Mouse (Mus musculus) lung, embryonic 16.5 days (tissue): ENCODE results near the gene Cyp4x1. TPM values are rescaled to one million over a fixed set of nuclear protein-coding genes. Genes with fewer than 3 reads are reported as not detected.

Experiments used
- ATAC-seq: fragments of 200-750 bp; cut with Nextera tagmentation; 2 replicates; pipeline ENCODE4 v1.8.0; 2017; ENCODE audit warnings: low read depth, mild to moderate bottlenecking, moderate library complexity
- H3K27ac ChIP-seq: fragments of 300-500 bp; sonication (generic); 2 replicates; pipeline ENCODE4 v1.5.1; 2014; ENCODE audit warnings: mild to moderate bottlenecking, control low read depth, low read length
- H3K27me3 ChIP-seq: fragments of 300-500 bp; sonication (generic); 2 replicates; pipeline ENCODE4 v1.6.1; 2014; ENCODE audit warnings: low read depth, low read length, mixed read lengths; ENCODE audit not compliant: control insufficient read depth, insufficient read depth
- H3K36me3 ChIP-seq: fragments of 300-500 bp; sonication (generic); 2 replicates; pipeline ENCODE4 v1.6.1; 2014; ENCODE audit warnings: low read length; ENCODE audit not compliant: control insufficient read depth, insufficient read depth
- H3K4me1 ChIP-seq: fragments of 300-500 bp; sonication (generic); replicated peaks from 2 replicates; pipeline ENCODE4 v1.6.1; 2014; ENCODE audit warnings: low read length, mixed read lengths; ENCODE audit not compliant: control insufficient read depth, insufficient read depth
- H3K4me2 ChIP-seq: fragments of 300-500 bp; sonication (generic); 2 replicates; pipeline ENCODE4 v1.6.1; 2014; ENCODE audit warnings: low read depth, low read length, control low read depth
- H3K4me3 ChIP-seq: fragments of 300-500 bp; sonication (generic); 2 replicates; pipeline ENCODE4 v1.5.1; 2014; ENCODE audit warnings: mild to moderate bottlenecking, low read length, control low read depth
- H3K9ac ChIP-seq: fragments of 300-500 bp; sonication (generic); 2 replicates; pipeline ENCODE4 v1.6.1; 2014; ENCODE audit warnings: low read length, control low read depth
- H3K9me3 ChIP-seq: fragments of 300-500 bp; sonication (generic); 2 replicates; pipeline ENCODE4 v1.6.1; 2016; ENCODE audit warnings: low read length; ENCODE audit not compliant: control insufficient read depth
- WGBS: fragments of 180-500 bp; shearing (Covaris S2); extraction: QIAGEN DNeasy Blood & Tissue Kit; methylation state at CpG from one replicate; pipeline ENCODE4 v1.1.7; 2014; 5-methylcytosine and 5-hydroxymethylcytosine counted together
- polyA plus RNA-seq: library from polyadenylated mRNA; unstranded; fragments of >200 nt; fragmentation: Nextera tagmentation; extraction: Ambion mirVana; gene quantifications from 2 replicates; pipeline ENCODE4 v1.2.1, GENCODE M21; 2015

The Cyp4x1 gene
- polyA plus RNA-seq, 1 experiment from 2014 or later: not detected

- peak overlapping the region; percentile 64 for H3K9ac ChIP-seq
- no peaks in the 10 kb centered on the region for H3K36me3 ChIP-seq
These were observed 38.2 kb downstream of the Cyp4x1 start for GRCm38 (mm10) chr4:115095671-115096434.

GRCm38 (mm10) chr4:115094056-115094455, 40.0 kb downstream of the Cyp4x1 start:
- H3K4me3 ChIP-seq: no peak overlapping the region
- H3K36me3 ChIP-seq: no peaks in the 10 kb centered on the region
- H3K4me1 ChIP-seq: peaks cover 10% of the 10 kb centered on the region
- no peak overlapping the region for H3K27ac ChIP-seq
- H3K4me2 ChIP-seq: no peak overlapping the region
- WGBS: 82% methylated on average over 2 of the region's 2 CpGs
- H3K9me3 ChIP-seq: no peaks in the 10 kb centered on the region
- no peak for ATAC-seq
- H3K9ac ChIP-seq: no peak overlapping the region
- H3K27me3 ChIP-seq: no peaks in the 10 kb centered on the region; the same call in 1 of the 2 replicates

More at GRCm38 (mm10) chr4:115095671-115096434, 38.2 kb downstream of the Cyp4x1 start:
- Histone ChIP-seq H3K27me3 (no peaks in the 10 kb centered on the region; the same call in 1 of the 2 replicates), H3K4me1 (peaks cover 8% of the 10 kb centered on the region), H3K4me3 (peak overlapping the region; percentile 52), H3K4me2 (peak overlapping the region; percentile 77), H3K27ac (peak overlapping the region; percentile 78), H3K9me3 (no peaks in the 10 kb centered on the region)
- peak; percentile 81 for ATAC-seq
- under 1% methylated on average over 26 of the region's 31 CpGs for WGBS

DNA sequence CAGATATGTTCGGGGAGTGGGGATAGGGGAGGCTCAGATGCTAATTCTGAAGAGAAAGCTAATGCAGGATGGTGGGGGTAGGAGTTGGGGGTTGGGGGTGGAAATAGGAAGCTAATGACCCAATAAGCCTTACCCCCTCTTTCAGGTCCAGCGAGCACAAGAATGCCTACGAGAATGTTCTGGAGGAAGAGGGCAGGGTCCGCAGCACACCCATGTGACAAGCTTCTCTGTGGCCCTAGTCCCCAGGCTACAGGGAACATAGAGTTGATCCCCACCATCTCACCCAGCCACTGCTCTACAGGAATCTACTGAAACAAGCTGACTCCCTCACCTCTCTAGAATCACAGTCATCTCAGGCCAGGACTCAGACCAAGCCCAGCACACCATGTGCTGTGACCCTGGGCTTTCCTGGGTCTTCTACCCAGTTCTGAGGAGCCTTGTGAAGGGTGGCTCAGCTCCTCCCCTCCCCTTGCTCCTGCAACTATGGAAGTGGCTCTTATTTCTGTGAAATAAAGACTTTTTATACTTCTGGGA, 40.7 kb downstream of the Cyp4x1 start:
- H3K27ac ChIP-seq: no peak overlapping the region
- WGBS: 87% methylated on average over 4 of the region's 4 CpGs
- H3K9ac ChIP-seq: no peak overlapping the region
- H3K4me3 ChIP-seq: no peak overlapping the region
- no peaks in the 10 kb centered on the region for H3K9me3 ChIP-seq
- no peaks in the 10 kb centered on the region for H3K36me3 ChIP-seq
- H3K4me2 ChIP-seq: no peak overlapping the region
- ATAC-seq: no peak
- H3K4me1 ChIP-seq: peaks cover 11% of the 10 kb centered on the region
- no peaks in the 10 kb centered on the region; the same call in 1 of the 2 replicates for H3K27me3 ChIP-seq

- H3K4me2 ChIP-seq: no peak overlapping the region
- H3K36me3 ChIP-seq: no peaks in the 10 kb centered on the region
- 72% methylated on average over 3 of the region's 3 CpGs for WGBS
- no peak for ATAC-seq
- peaks cover 17% of the 10 kb centered on the region for H3K4me1 ChIP-seq
- H3K4me3 ChIP-seq: no peak overlapping the region
- no peaks in the 10 kb centered on the region for H3K9me3 ChIP-seq
- H3K27me3 ChIP-seq: no peaks in the 10 kb centered on the region; the same call in 1 of the 2 replicates
- no peak overlapping the region for H3K9ac ChIP-seq
- H3K27ac ChIP-seq: no peak overlapping the region
These were observed 42.3 kb downstream of the Cyp4x1 start for GRCm38 (mm10) chr4:115091806-115092205.

DNA sequence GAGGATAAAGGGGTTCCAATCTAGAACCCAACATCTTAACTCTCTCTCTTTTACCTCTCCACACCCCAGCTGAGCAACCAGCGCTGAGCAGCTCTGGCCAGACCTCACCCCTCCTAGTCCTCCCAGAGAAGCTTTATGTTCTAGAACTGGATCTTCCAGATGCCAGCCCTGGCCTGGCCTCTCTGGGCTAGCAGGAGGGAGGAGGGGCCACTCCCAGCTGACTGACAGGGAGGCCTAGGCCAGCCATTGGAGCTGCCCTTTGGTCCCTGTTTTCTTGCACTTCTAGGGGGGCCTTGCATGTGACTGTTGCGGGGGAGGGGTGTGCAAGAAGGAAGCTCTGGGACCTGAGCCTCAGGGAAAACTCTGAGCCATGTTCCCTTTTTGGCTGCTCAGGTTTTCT, 43.5 kb downstream of the Cyp4x1 start:
- 54% methylated on average over 2 of the region's 2 CpGs for WGBS
- Histone ChIP-seq H3K9me3 (no peaks in the 10 kb centered on the region), H3K36me3 (no peaks in the 10 kb centered on the region), H3K4me3 (no peak overlapping the region), H3K27ac (no peak overlapping the region), H3K27me3 (no peaks in the 10 kb centered on the region; the same call in 1 of the 2 replicates), H3K4me2 (no peak overlapping the region), H3K4me1 (peaks cover 17% of the 10 kb centered on the region), H3K9ac (no peak overlapping the region)
- ATAC-seq: 0 out of 2 replicates have a peak, but pooled peaks have one; percentile 10

- H3K4me2 ChIP-seq: peak within 1 kb of the TSS; percentile 51
- H3K9ac ChIP-seq: peak within 1 kb of the TSS; percentile 60
- H3K4me1 ChIP-seq: peaks cover 24% of the 10 kb centered on the region
- no peaks in the 10 kb centered on the region for H3K9me3 ChIP-seq
- 11% methylated on average over 11 of the region's 11 CpGs for WGBS
- no peaks in the 10 kb centered on the region for H3K27me3 ChIP-seq
- H3K27ac ChIP-seq: peak within 1 kb of the TSS; percentile 82
- no peaks in the 10 kb centered on the region for H3K36me3 ChIP-seq
- peak; percentile 71 for ATAC-seq
- peak within 1 kb of the TSS; percentile 42 for H3K4me3 ChIP-seq
These were observed 45.3 kb downstream of the Cyp4x1 start, which contains the start of gene Pdzk1ip1 for GRCm38 (mm10) chr4:115088611-115089338. Pdzk1ip1 (plus strand) TSS chr4:115088708.

DNA sequence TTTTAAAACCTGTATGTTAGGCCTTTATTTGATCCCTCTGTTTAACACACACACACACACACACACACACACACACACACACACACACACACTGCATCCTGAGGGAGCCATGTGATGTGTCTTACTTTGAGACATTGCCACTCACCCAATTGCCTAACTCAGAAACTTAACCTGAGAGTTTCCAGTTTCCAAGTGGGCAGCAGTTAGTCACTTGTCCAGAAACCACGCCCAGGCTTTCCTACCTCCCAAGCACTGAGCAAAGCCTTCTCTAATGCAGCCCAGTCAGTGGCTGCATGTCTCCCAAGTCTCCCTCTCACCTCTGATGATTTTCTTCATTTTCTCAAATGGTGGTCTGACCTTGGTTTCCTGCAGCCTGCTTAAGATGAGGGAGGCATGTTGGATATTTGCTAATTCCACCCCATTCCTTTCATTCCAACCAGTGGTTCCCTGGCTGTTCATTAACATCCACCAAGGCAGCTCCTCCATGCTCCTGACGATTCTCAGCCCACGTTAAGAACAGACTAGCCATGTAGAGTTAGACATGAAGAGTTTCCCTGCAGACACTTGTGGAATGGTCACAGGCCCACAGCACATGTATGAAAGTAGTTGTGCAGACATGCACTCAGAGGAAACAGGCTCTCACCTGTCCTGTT, 47.2 kb downstream of the Cyp4x1 start:
- no peaks in the 10 kb centered on the region for H3K27me3 ChIP-seq
- no peak overlapping the region for H3K4me3 ChIP-seq
- peak overlapping the region; percentile 67 for H3K27ac ChIP-seq
- no peaks in the 10 kb centered on the region for H3K36me3 ChIP-seq
- H3K4me1 ChIP-seq: peaks cover 24% of the 10 kb centered on the region
- WGBS: 36% methylated on average over 3 of the region's 3 CpGs
- H3K9ac ChIP-seq: no peak overlapping the region
- H3K4me2 ChIP-seq: no peak overlapping the region
- peak; percentile 26; the same call in 1 of the 2 replicates for ATAC-seq
- no peaks in the 10 kb centered on the region for H3K9me3 ChIP-seq

GRCm38 (mm10) chr4:115086257-115086656, 47.8 kb downstream of the Cyp4x1 start:
- H3K9ac ChIP-seq: no peak overlapping the region
- H3K27me3 ChIP-seq: no peaks in the 10 kb centered on the region
- H3K36me3 ChIP-seq: no peaks in the 10 kb centered on the region
- no peak overlapping the region for H3K4me2 ChIP-seq
- no peak for ATAC-seq
- H3K4me1 ChIP-seq: peaks cover 24% of the 10 kb centered on the region
- WGBS: 55% methylated on average over 4 of the region's 4 CpGs
- no peak overlapping the region for H3K4me3 ChIP-seq
- H3K27ac ChIP-seq: peak overlapping the region; percentile 67
- H3K9me3 ChIP-seq: no peaks in the 10 kb centered on the region
